Mouse (Mus musculus) testis, adult 2 months (tissue): ENCODE data around the gene Btbd18.

ENCODE experiments used
- CTCF ChIP-seq: fragments of 200-500 bp; IDR thresholded peaks from 2 replicates; pipeline ENCODE4 v1.5.1; 2012; ENCODE audit warnings: low read depth, mild to moderate bottlenecking, inconsistent platforms, low read length, moderate library complexity; ENCODE audit not compliant: control insufficient read depth, insufficient read depth, insufficient replicate concordance
- POLR2A ChIP-seq: fragments of 200-500 bp; IDR thresholded peaks from 2 replicates; pipeline ENCODE4 v1.6.1; 2012; ENCODE audit warnings: low read depth, mild to moderate bottlenecking, inconsistent platforms, low read length, moderate library complexity; ENCODE audit not compliant: control insufficient read depth

DNA sequence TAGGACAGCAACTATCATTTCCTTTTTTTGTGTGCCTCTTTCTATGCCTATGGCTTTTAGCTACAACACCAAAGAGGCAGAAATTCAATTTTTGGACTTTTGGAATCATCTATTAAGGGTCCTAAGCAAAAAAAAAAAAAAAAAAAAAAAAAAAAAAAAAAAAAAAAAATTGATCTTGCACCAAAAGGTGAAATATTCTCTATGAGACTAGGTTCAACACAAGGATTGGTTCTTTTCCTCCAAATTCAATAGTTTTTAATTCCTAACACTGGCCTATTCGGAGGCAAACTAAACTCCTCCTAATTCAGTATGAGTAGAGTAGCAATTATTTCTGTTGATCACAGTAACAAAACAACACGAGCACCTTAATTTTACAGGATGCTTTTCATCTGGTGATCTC lies 53.0 kb downstream of the Btbd18 start:
- TF ChIP-seq POLR2A, result no peak
- no peak for TF ChIP-seq CTCF
